Mouse (Mus musculus) yolk sac, embryonic 10.5 days (tissue): ENCODE measurements around the gene Dlx4.

ENCODE experiments used
- DNase-seq: peaks from one replicate; pipeline ENCODE4 v3.0.0-alpha.2; 2017; ENCODE audit warnings: low spot score

Dlx4 gene

GRCm38 (mm10) chr11:95145851-95146403 is at the start of gene Dlx4:
TSS of gene Dlx4 (minus strand) at chr11:95146263.
- peak; percentile 53 for DNase-seq

DNA sequence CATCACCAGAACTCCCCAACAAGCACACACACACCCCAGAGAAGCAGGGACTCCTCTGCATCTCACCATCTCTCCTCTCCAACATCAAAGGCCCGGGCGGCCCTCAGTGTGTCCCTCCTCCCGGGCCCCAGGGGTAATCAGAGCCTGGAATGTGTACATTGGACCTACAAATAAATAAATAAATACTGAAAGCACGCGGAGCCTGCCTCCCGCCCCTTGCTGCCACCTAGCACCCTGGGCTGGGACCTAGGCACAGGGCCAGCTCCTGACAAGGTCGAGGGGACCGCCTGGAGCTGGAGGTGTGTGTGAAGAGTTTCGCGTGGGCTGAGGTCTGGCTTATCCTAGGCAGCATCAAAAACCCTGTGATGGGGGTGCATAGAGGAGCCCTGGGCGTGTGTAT is 43.8 kb upstream of the Dlx4 start:
- peak; percentile 69 for DNase-seq

- no peak for DNase-seq
These were observed 40.8 kb upstream of the Dlx4 start for GRCm38 (mm10) chr11:95186826-95187225.

- DNase-seq = no peak
These were observed 39.6 kb upstream of the Dlx4 start for GRCm38 (mm10) chr11:95185700-95186099.

- DNase-seq = no peak
These were observed 38.5 kb upstream of the Dlx4 start for GRCm38 (mm10) chr11:95184561-95184960.

DNA sequence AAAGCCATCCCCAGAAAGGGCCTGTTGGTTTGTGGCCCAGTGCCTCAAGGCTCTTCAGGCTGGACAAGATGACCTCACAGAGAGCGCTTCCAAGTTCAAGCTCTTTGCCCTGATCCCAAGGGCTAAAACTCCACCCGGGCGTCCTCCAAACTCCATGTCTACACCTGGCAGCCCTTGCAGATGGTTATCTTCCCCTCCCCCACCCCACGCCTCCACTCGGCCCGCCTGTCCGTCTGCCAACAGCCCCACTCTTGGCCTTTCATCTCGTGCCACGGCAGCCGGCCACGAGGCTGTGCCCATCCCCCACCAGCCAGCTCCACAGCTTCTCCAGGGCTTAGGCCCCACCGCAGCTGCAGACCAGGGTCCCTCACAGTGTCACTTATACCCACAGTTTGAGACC is 33.2 kb upstream of the Dlx4 start:
- no peak for DNase-seq

- peak; percentile 69 for DNase-seq
These were observed 19.8 kb upstream of the Dlx4 start for GRCm38 (mm10) chr11:95165857-95166256.

DNA sequence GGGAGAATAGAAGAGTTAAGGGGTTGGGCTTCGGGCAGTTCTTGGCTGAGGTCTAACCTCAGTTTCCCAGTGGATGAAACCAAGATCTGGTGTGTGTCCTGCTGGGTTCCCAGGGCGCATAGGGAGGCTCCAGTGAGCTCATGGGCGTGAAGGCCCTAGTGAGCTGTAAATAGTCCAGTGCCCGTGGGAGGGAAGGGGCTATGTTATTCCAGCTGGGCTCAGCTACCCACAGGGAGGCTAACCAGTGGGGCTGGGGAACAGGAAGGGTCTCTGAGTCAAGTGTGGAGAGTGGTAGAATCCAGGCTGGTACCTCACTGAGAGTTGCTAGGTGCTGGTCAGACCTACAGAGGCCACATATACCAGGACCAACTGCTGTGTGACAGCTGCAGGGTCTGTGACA is 15.6 kb upstream of the Dlx4 start:
- no peak for DNase-seq

- no peak for DNase-seq
These were observed 14.6 kb upstream of the Dlx4 start for GRCm38 (mm10) chr11:95160693-95161092.

DNA sequence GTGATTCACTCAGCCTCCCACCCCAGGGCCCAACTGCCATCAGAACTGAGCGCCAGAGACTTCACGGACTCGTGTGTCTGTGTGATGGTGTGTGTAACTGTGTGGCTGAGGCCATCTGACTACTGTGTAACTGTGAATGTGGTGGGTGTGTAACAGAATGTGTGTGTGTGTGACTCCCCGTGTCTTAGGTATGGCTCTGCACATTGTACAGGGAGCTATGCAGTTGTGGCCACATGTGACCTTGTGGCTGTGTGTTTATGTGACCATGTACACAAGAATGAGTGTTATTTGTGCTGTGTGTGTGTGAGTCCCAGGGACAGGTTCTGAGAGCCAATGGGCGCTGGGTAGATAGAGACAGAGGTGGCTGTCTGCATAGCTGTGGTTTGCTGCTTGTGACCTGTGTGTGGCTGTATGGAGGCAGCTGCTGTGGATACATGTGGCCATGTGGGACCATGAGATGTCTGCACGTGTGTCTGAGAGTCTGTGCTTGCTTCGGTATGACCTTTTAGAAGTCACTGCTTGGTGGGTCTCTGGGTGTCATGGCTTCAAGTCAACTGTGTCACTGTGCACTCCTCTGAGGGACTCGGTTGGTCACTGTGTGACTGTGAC is 13.8 kb upstream of the Dlx4 start:
- no peak for DNase-seq

DNA sequence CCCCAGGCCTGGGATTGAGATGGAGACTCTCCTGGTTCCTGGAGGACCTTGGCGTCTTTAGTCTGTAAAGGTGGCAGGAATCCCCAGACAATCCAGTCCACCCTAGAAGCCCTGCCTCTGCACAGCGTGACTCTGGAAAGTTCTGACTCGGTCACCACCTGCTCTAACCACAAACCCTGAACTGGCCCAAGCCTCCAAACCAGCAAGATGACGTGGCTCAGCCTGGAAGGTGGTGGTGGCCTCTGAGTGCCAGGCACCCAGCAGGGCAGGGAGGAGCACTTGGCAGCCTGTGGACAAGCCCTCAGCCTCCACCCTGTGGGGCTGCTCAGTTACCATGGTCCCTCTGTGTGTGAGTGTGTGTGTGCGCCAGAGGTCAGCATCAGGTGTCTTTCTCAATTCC is 11.8 kb upstream of the Dlx4 start:
- DNase-seq = no peak

GRCm38 (mm10) chr11:95157356-95157755 is 11.3 kb upstream of the Dlx4 start:
- no peak for DNase-seq

DNA sequence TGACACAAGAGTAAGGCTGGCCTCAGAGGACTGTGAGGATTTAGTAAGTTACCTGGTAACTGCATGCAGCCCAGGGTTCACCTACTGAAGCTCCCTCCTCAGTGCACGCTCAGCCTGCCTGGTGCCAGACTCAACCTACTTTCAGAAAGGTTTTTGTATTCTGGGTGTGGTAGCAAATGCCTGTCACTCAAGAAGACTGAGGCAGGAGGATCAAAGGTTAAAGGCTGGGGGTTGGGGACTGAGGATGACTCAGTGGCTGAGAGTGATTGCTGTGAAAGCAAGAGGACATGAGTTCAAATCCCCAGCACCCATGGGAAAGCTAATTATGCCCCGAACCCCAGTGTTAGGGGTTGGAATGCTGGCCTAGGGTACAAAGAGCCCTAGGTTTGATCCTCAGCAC is 9.4 kb upstream of the Dlx4 start:
- no peak for DNase-seq

- no peak for DNase-seq
These were observed 7.6 kb upstream of the Dlx4 start for GRCm38 (mm10) chr11:95153681-95154080.

DNA sequence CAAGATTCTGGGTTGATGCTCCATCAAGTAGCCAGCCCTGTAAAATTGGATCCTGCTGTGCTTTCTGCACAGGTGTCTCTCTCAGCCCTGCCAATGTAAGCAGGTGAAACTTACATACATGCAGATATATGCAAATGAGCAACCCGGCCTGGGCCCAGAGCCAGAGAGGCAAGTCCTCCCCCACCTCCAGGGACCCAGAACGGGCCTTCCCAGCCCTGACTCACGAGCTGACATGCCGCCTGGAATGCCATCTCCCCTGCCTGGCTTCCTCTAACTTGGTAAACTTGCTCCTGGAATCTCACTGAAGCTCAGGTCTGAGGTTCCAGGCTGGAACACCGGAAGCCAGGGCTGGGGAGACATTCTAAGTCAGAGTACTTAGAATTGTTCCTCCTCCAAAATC is 7.1 kb upstream of the Dlx4 start:
- no peak for DNase-seq

DNA sequence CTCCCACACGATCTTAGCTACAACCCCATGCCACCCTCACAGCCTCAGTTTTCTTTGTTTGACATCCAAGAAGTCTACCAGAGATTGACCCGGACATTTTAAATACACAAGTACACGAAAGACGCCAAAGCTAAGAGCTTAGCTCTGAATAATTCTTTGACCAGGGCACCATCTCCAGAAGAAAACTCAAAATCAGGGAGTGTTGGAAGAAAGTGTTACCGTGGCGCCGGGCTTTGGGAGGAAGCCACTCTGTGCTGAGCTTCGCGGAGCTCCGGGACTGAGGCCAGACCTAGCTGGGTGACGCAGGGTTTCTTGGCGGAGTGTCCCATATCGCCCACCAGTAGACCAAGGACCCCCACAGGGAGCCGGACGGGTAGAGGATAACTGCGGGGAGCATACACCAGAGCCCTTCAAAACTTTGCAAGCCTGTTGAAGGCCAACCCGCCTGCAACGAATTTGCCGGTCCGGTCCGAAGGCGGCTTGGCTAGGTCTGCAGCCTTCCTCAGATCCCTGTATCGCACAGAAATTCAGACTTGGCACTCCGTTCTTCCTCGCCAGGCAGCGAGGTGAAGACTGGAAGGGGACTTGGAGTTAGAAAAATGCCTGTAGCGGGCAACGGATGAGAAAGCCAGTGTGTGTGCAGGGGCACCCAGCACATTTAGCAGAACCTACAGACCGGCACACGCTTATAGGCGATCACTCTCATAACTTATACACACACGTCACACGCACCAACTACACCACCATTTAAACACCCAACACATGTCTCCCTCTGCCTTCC is 4.4 kb upstream of the Dlx4 start:
- no peak for DNase-seq

GRCm38 (mm10) chr11:95149462-95150268 is 3.6 kb upstream of the Dlx4 start:
- no peak for DNase-seq

GRCm38 (mm10) chr11:95148754-95149153 is 2.7 kb upstream of the Dlx4 start:
- DNase-seq = no peak

DNA sequence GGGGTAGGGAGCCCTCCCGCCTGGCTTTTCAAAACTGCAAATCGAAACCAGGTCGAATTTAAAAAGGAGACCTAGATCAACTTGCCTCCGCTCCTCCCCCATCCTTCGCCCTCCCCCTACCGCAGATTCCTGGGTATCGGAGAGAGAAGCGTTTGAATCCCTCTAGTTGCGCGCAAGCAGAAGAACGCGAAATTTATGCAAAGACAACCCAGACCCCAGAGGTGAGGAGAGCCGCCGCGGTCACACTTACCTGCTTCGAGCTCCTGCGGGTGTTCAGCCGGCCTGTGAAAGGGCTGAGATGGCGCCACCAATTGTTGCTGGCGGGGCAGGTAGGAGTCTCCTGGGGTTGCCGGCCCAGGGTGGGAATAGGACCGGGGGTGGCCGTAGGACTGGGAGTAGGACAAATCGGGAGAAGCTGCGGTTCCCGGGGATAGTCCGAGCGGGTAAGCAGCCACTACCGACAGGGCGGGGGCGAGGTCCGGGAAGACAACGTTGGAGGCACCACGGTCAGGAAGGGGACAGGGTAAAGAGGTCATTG is 1.0 kb downstream of the Dlx4 start:
- no peak for DNase-seq

DNA sequence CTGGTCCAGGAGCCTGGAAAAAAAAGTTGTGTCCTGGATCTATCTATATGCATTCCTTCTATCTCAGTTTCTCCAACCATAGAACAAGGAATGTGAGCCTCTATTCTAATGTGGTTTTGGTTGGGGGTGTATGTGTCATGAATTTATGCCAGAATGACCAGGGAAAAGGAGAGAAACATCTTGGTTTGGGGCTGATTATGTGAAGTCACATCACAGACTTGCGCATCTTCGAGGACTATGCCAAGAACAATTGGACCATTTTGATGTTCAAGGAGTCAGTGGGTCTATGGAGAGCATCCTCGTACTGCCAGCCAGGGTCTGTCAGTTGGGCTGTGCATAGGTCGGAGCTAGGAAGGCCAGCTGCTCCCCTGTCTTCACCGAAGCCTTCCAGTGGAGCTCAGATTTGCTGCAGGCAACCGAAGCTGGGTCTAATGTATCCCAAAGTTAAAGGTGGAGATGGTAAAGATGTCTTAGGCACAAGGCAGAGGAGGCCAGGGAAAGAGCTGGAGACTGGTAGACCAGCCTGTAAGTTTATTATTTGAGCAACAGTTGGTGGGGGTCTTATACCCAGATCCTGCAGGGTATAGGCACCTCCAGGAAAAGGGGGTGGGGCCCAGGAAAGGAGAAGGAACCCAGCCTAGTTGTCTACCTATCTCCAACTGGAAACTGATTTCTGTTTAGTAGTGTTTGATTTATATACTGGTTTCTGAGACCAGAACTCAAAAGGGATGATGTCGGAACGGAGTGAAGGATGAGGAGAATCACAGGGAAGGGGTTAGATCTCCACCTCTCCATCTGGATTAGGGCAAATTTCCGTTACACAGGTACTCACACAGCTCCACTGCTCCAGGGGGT is 1.7 kb downstream of the Dlx4 start:
- no peak for DNase-seq

- DNase-seq = no peak
These were observed 2.4 kb downstream of the Dlx4 start for GRCm38 (mm10) chr11:95143663-95144062.
